Mouse (Mus musculus): ENCODE measurements around the gene Agbl4.
A peak's percentile ranks its signal among the peaks of the same experiment; 100 is the strongest.

The Agbl4 gene

DNA sequence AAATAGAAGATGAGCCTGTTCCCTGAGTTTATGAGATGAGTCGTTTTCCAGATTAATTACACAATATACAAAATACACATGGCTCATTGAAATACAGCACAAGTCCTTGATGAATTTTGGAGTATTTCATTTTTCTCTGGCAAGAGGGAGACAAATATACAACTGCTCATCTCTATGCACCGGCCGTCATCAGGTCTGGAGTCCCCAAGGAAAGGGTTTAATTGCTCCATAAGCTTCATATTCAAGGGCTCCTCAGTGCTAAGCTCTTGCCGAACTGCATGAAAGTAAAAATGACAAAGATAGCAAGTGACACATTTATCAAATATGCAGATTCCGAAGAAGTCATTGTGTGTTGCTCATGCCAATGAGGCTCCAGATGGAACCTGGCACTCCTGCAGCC lies 1284.5 kb downstream of the Agbl4 start:
- DNase-seq, result no peak

DNA sequence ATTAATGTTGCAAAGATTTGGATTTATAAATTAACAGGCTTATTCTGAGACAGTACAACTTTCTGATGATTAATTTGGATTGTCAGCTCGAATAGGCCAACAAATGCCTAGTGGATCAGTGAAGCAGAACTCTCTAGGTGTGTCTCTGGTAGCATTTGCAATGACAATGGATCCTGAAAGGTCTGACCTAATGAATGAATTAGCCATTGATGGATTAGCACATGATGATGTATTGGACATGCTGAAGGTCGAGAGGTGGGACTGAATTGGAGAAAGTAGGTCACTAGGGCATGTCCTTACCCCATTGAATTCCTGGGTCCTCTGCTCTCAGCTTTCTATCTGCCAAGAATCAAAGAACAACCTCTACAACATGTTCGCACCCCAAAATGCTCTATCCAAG lies 1285.3 kb downstream of the Agbl4 start:
- DNase-seq, result no peak

DNA sequence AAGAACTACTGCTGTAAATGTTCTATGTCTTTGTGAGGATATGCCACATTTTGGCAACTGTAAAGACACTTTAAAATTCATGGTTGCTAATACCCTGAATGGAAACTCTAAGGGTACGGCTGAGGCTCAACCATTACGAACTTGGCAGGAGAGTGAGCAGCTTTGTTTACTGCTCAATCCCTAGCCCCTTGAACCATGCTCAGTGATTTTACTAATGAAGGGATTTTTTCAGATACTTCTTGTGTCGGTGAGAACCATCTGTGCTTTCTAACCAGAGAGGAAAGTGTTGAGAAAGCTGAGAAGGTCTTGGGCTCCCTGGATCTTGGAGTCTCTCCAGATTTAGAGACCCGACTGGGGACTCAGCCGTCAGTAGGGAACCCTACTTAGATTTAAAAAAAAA lies 1286.4 kb downstream of the Agbl4 start:
- DNase-seq, result no peak

DNA sequence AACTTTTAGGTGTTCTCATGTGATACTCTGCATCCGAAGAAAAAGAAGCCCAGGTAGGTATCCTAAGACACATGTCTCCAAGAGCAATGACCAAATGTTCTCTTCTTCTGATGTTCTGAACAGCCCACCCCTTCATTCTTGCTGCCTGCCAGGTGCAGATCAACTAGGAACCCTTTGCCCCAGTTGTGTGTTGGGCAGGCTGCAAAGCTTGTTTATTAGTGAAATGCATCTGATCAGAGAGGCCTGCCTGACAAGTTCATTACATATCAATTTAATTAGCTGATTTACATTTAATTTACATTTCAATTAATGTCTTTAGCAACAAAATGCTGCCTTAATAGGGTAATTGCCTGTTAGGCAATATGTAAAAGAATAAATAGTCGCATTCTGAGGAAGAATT lies 1288.5 kb downstream of the Agbl4 start:
- no peak for DNase-seq

DNA sequence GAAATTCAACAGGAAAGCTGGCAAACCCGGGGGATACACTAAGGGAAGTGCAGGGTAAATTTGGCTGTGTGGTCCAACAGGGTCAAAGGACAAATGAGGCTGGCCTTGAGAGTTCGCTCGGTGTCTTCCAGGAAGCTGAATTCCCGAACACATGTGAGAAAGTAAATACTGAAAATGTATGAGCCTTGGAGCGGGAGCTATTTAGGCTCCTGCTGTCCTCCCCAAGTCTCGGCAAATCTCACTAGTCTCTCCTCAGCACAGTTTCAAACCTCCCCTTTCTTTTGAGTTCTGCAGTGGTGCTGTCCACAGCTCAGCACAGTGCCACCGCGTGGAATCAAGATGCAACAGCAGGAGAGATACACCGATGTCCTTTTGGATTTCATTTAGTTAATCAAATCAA lies 1289.5 kb downstream of the Agbl4 start:
- DNase-seq, result peak; percentile 44

DNA sequence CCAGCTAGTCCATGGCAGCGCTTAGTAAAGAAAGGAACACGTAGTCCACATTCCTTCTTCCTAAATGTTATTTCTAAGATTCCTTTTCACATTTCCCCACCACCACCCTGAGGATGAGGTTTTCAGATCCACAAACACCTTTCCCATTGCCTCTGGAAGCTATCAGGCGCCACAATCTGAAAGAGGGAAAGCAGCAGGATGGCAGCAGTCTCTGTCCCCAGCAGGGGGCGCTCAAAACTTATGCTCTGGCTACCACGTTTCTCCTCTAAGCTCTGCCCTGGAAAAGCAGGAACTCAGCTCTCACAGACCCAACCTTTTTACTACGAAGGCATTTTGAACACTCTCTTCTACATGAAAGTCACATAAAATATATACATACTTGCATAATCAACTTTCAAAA lies 1290.2 kb downstream of the Agbl4 start:
- peak; percentile 74 for DNase-seq

GRCm38 (mm10) chr4:111691057-111691543 lies 1293.6 kb downstream of the Agbl4 start:
- no peak for DNase-seq

- DNase-seq, result no peak
These were observed 1303.9 kb downstream of the Agbl4 start for GRCm38 (mm10) chr4:111701381-111701780.

- DNase-seq, result no peak
These were observed 1306.7 kb downstream of the Agbl4 start for GRCm38 (mm10) chr4:111704126-111704525.

DNA sequence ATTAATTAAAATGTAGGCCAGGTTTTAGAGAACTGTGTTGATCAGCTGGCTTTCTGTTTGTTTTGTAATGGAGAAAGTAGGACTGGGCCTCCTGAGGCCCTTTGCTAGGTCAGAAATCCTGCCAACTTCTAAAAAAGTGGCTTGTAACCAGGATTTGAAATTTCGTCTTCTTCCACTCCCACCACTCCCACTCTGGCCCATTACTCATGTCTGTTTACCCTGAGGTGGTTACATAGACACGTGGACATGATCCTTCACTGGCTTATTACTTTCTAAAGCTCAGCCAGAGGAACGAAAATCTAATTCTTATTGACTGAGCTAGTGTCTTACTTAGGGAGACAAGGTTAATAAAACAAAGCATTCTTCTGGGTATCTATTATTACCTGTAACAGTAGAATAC lies 1307.5 kb downstream of the Agbl4 start:
- DNase-seq, result no peak

Data from liver (tissue).